Mouse (Mus musculus) spleen, postnatal 14 days (tissue): Measurements from ENCODE around the gene Cenpm.
"Not testable (repeated sequence)": the region's sequence is repeated elsewhere in the genome, so short reads cannot be mapped to it uniquely, and the experiment has no call there.

Experiments used
- DNase-seq, 2 experiments: peaks; one replicate each; pipeline ENCODE4 v3.0.0; 2021 to 2022; ENCODE audit warnings: low spot score in 2 of 2

The Cenpm gene

DNA sequence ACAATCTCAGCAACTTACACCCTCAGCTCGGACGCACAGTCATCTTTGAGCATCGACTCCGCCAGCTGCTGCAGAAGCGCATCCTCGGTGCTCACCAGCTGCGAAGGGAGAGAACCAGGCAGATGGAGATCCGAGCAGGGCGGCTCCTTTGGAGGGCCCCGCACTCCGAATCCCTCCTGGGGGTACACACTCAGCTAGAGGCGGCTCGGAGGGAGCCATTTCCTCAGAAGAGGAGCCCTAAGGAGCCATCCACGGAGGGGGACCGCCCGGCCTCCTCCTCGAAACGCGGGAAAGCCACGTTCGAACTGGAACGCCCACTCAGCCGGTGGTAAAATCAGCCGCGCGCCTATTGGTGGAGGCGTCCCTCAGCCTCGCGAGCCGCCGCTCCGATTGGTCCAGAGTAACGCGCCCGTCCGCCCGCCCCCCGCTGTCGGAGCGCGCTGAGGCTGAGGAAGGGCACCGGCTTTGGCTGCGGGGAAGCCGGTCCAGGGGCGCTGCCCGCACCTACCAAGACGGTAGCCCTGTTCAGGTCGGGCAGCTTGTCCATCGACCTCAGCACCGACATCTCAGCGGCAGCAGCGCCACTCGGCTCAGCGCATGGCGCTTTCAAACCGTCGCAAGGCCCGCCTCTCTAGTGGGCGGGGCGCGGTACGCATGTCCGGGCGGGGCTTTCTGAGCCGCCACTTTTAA, at the start of gene Cenpm:
Gene Cenpm (minus strand): TSS at position 634 of the 690 bp plus-strand sequence.
- DNase-seq, result peak; percentile 89 to 92

DNA sequence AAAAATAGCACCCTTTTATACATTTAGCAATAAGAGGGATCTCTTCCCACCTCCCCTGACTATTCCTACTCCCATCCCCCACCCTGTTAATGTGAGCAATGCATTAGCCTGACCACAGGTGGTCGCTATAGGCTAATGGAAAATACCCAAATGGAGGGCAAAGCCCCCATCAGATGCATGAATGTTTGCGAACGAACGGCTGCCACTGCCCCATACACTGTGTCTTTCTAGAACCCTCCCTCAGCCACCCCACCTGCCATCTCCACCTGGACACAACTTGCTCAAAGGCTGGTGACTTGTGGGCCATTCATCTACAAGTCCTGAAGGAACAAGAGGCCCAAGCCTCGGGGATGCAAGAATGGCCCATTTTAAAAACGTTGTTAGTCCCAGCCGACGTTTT, 49.5 kb upstream of the Cenpm start:
- DNase-seq, result no peak

DNA sequence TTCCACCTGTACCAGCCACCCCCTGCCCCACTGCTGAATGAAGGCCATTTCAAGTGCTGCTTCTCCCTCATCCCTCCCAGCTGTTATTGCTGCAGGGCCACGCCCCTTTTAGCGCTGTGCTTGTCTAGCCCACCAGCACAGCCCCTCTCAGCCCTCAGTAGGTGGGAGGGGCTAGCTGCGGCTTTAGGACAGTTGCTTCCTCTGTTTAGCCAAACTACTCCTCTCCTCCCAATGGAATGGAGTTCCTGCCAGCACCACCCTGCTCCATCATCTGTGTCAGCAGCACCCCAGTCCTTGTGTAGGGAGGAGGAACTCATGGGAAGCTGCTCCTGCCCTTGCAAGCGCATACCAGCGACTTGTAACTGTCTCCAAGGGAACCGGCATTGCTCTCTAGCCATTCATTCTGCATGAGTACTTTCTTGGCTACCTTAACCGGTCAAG, 48.7 kb upstream of the Cenpm start:
- DNase-seq, result no peak

DNA sequence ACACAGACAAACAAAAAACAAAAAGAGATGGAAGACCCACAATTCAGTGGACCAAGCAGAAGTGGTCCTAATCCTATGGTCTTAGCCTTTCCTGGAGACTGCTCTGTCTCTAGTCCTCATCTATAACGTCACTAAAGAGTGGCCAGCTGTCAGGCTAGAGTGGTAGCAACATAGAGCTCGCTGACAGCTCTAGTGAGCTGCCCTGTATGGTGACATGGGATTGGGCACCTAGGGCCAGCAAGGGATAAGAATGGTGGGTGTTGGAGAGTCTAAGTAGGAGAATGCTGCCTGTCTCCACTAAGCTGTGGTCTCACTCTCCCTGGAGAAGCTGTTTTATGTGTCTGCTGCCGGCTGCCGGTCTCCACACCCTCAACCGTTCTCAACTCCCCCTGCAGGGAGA, 48.3 kb upstream of the Cenpm start:
- DNase-seq, result no peak

DNA sequence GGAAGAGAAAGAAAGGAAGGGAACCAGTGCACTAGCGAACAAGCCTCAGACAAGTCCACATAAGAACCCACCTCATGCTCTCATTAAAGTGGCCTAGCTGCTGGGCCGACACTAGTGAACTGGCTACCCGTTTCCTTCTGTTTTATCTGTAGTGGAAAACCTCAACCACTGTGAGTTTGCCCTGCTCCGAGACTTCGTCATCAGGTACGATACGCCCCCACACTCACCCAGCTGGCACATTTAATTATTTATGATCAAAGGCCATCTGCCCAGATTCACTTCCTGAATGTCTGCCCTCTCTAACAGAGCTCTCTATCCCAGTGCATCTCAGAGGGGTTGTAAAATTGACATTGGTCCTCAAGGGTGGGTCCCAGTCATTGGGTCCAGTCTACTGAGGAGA, 45.7 kb upstream of the Cenpm start:
- DNase-seq, result no peak

DNA sequence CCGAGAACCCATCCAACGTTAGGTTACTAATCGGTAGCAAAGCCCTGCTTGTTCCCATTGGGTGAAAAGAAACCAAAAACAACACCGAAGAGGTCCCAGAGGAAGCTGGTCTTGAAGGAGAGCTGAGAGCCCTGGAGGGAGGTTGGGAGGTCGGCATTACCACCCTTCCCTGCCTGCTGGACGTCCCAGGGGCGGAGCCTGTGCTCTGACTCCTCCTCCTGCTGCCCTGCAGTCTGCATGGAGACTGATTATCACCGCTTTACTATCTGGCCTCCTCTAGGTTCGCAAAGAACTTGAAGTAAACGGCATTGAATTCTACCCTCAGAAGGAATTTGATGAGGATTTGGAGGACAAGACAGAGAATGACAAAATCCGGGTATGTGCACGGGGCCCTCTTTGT, 41.6 kb upstream of the Cenpm start:
- no peak for DNase-seq

DNA sequence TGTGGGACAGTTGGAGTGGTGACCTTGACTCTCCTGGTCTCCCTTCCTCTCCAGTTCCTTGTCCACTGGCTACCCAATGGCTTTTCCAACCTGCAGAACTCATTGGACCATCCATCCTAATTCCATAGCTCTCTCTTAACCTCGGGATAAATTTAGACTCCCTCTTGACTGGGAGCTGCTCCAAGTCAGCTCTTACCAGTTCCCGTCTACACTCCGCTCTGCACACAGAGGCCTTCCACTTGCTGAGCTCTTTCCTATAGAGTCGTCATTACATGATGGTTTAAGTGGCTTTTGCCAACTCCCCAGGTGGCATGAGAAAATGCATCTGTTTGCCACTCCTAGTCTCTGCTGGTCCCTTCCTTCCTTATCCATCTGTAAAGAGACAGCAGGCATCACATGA, 36.1 kb upstream of the Cenpm start:
- no peak for DNase-seq

DNA sequence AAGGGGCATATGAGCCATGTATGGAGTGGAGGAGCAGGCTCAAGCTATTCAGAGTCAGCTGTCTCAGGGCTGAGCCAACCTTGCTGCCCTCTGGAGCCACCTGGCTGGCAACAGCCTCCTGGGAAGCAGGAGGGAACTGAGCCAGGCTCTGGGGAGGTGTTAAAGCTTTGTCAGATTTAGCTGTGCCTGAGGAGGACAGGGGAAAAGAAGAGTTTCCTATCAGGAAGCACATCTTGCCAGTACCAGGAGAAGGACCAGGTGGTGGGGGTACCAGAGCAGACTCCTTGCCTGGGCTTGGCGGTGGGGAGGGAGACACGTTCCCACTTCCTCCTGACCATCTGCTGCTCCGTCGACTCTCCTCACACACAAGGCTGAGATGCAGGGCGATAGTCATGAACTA, 33.0 kb upstream of the Cenpm start:
- no peak for DNase-seq

DNA sequence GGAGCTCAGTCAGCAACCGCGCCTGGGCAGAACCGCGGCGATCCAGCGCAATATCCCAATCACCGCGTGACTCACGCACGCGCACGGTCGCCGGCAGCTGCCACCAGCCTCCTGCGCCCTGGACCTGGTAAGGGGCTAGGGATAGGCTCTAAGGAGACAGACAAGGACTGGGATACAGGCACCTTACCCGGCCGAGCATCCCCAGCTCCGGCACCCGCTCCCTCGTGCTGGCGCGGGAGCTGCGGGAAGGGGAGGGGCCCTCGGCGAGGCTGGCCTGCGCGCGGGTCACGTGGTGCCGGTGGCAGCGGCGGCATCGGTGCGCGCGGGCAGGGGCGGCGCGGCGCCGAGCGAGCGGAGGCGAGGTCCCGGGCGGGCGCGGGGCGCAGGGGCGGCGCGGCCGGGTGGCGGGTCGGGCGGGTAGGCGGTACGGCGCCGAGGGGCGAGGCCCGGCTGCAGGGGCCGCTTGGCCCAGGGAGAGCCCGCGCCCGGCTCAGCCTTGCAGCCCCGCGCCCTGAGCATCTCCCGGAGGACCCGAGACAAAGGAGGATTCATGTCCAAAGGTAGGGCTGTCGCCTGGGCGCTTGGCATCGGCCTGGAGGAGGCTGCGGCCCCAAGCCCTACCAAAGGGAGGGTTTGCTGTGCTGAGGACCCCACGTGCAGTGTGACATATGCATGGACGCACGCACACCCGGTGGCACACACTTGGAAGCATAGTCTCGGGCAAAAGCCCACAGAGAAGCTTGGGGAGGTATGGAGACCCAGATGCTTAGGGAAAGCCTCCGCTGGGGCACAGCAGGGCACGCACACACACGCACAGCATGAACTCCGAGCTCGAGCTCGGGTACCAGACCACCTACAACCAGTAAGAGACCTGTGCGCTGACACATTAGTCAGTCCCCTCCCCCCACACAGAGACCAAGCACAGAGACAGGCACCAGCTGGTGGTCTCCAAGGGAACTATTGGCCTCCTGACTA, 30.7 kb upstream of the Cenpm start:
- DNase-seq, result no peak

DNA sequence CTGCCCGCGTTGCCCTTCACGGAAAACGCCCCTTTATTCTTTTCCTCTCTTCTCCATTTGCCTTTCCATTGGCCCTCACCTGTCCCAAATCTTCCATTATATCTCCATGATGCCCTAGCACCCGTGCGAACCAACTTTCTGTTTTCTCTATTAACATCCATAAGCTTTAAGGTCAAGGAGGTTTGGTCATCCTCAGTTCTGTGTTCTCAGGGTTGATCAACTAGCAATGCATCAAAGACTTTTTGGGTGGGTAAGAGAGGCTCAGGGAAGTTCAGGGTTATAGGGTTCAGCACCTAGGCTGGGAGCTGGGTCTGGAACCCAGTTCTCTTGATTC, 30.0 kb upstream of the Cenpm start, which contains the start of gene Sept3:
Gene Sept3 (plus strand): TSS at position 301 of the 334 bp plus-strand sequence.
- DNase-seq, result no peak

DNA sequence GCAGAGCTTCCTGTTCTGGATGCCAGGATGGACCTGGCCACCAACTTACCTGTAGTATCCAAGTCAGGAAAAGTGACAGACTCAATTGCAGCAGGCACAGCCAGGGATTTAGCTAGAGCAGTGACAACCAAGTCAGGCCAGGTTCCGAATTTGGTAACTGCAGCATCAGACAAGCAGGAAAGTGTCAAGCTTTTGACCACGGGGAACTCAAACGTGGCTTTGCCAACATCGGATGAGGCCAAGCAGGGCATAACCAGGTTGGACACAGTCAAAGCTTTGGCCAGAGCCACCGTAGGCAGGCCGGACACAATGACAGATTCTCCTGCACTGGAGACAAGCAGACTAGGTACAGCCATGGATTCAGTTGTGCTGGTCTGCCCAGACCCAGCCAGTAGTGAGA, 27.7 kb upstream of the Cenpm start:
- DNase-seq, result no peak

DNA sequence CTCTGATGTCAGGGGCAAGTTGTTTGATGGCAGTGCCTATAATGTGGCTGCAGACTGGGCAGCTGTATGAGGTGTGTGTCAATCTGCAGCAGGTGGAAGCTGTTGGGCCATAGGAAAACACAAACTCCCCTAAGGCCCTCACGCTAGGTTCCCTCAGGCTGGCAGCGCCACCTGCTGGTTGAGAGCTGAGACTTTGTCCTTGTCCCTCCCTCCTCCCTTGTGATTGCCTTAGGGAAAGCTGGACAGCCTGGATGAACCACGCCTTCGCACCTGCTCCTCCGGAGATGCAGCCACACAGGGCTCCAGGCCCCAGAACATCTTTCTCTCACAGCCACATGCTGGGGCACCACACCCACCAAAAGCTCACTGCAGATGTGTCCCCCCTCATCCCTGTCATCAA, 26.7 kb upstream of the Cenpm start:
- DNase-seq, result peak; percentile 25 to 55

DNA sequence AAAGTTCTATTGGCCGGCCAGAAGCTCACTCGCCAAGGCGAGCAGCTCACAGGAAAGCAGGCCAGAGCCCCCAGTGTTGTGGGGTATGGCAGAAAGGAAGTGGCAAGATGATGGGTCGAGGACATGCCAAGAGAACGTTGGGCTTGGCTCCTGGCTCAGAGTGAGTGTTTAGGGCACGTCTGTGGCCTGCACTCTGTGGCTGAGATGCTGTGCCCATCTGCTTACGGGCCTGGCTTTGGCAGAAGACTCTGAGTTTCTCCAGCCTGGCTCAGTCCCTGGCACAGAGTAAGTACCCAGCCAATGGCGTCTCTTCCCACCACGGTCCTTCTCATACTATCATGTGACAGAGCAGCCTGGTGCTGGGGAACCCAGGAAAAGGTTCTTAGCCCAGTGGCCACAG, 24.2 kb upstream of the Cenpm start:
- no peak for DNase-seq

DNA sequence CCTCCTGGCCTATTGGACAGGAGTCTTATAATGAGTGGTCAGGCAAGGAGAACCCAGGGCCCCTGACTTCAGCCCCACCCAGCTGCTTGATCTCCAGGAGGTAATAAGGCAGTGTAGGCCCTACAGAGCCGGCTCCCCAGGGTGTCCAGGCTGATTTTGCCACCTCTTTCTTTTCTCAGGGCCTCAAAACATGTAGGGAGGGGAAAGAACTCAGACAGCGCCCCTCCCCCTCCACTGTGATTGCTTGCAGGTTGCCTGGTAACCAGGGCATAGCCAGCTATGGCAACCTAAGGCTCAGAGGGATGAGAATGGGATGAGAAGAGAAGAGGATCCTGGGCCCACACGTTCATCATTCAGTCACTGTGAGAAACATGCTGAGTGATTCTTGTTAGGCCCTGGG, 23.6 kb upstream of the Cenpm start:
- no peak for DNase-seq

DNA sequence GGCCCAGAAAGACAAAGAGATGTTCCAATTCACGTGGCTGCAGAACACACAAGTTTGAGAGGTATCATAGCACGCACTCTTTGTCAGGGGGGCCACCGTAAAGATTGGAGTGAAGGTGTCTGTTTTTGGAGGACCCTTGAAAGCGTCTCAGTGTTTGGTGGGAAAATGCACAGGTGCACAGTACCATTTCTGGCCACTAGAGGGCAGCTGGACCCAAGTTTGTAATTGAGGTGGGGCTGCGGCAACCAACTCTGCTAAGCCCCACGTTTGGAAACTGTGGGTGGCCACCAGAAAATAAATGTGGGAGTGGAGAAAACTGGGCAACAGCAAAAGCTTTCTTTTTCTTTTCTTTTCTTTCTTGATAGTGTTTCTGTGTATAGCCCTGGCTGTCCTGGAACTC, 21.8 kb upstream of the Cenpm start:
- peak; percentile 40 to 62 for DNase-seq

DNA sequence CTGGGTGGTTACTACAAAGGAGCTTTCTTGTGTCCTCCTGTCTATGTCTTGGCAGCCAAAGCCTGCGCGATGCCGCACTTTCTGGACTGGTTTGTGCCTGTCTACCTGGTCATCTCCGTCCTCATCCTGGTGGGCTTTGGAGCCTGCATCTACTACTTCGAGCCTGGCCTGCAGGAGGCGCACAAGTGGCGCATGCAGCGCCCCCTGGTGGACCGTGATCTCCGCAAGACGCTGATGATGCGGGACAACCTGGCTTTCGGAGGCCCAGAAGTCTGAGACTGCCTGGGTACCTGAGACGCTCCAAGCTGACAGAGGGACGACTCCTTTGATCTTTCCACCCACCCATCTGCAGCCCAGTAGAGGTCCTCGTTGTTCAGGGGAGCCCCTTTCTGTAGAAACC, 15.0 kb upstream of the Cenpm start:
- DNase-seq, result peak; percentile 62 to 80

DNA sequence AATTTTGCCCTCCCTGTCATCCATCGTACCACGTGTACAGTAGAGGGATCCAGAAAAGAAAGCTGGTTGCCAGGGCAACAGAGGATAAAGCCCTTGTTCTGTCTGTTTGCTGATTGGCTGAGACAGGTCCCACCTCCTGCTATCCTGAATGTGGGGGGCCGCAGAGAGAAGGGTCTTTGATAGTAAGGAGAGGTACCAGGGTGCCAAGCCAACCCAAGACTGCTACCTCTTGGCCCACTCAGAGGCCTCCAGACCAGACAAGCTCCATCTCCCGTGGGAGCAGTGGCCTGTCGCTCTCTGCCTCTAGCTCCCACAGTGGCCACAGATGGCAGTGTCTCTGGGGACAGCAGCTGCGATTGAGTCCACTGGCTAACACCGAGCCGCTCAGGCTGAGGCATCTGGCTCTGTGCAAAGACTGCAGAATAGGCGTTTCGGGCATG, 11.4 kb upstream of the Cenpm start:
- DNase-seq, result no peak

DNA sequence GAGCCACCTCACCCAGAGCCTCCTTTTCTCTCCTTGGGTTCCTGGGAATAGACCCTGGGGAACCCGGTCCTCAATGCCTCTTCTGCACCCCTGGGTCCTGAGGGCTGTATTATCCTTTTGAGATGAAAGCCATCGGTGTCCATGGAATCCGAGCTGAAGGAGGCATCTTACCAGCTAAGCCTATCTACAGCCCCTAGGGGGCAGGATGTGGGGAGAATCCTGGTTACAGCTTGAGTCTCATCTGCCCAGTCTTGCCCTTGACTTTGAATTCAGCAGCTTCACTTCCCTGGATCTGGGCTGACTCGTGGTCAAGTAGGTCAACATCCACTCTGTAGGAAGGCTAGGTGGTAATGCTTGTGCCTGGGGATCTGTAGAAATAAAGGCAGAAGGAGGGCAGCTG, 10.7 kb upstream of the Cenpm start:
- DNase-seq, result no peak

DNA sequence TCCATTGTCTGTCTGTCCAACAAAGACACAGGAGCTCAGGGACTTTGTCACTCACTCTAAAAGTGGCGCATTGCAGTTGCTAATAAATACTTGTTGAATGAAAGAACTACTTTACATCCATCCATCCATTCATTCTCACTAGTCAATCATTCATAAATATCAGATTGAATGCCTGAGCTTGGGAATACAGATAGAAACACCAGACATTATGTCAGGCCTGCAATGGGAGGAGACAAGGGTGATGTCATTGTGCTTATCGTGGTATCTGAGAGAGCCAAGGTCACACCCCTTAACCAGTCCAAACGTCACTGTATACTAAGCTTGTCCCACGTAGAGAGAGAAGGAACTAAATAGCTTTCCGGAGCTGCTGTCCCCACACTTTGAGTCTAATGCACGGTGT, 7.5 kb upstream of the Cenpm start, which contains the start of gene 1500009C09Rik:
Gene 1500009C09Rik (plus strand): TSS at position 301 of the 400 bp plus-strand sequence.
- no peak for DNase-seq

DNA sequence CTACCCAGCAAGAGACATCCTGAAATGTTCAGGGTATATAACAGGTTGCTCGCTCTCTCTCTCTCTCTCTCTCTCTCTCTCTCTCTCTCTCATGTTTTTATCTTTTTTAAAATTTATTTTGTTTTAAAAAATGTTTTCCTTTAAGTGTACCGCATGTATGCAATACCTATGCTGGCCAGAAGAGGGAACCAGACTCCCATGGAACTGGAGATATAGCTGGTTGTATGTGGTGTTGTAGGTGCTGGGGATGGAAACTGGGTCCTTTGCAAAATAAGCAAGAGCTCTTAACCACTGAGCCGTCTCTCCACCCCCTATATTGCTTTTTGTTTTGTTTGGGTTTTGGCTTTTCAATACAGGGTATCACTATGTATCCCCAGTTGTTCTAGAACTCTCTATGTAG, 7.0 kb upstream of the Cenpm start:
- no peak for DNase-seq

DNA sequence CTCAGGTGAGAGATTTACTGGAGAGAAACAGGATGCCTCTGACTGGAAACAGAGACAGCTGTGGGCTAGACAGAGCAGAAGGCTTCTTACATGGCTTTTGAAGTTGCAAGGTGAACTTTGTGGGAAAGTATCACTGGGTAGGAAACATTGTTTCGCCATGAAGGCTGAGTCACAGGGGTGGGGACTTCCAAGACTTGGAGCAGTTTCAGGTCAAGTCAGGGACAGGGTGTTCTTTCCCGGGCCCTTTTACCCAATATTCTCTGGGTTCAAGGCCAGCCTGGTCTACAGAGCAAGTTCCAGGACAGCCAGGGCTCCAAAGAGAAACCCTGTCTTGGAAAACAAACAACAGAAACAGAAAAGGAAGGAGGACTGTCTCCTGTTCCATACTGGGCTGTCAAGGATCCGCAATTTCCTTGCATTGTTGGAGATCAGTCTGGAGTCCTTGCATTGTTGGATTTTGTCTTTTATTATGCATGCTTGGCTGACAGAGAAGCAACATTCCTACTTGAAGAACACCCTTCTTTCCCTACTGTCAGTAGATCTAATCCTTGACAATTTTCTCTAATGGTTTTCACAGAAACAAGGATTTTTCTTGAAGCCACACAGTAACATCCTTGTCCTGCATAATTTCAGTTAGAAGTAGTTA, 2.7 kb upstream of the Cenpm start:
- DNase-seq, result no peak

DNA sequence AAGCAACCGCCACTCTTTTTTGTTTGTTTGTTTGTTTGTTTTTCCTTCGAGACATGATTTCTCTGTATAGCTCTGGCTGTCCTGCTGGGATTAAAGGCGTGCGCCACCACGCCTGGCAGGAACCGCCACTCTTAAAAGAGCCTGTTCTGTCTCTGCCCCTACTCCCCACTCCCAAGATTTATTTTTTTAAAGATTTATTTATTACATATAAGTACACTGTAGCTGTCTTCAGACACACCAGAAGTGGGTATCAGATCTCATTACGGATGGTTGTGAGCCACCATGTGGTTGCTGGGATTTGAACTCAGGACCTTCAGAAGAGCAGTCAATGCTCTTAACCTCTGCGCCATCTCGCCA, 235 bp upstream of the Cenpm start:
- not testable (repeated sequence) for DNase-seq

DNA sequence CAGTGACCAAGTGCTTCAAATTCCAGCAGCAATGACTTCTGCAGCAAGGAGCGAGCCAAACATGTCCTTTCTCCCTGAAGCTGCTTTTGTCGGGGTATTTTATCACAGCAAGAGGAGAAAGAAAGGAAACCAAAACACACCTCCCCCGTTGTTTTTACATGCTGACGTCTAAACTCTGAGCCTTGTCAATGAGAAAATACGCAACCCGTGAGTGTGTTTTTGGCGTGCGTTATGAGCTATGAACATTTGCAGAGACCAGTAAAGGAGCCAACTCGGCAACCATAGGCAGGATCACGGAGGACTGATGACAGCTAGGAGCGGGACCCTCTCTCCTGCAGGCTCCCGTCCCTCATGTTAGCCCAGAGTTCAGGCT, 820 bp downstream of the Cenpm start:
- DNase-seq, result no peak
